Mouse (Mus musculus) G1E (cell line): ENCODE data around the gene Anp32b.

Experiments used
- CTCF ChIP-seq: IDR thresholded peaks from 2 replicates; pipeline ENCODE4 v1.5.1; 2012; ENCODE audit warnings: low read depth, low read length, inconsistent platforms, mixed read lengths
- TAL1 ChIP-seq: conservative IDR thresholded peaks from 2 replicates; pipeline ENCODE4 v1.6.1; 2012; ENCODE audit warnings: low read depth, low read length, inconsistent platforms, mixed read lengths

DNA sequence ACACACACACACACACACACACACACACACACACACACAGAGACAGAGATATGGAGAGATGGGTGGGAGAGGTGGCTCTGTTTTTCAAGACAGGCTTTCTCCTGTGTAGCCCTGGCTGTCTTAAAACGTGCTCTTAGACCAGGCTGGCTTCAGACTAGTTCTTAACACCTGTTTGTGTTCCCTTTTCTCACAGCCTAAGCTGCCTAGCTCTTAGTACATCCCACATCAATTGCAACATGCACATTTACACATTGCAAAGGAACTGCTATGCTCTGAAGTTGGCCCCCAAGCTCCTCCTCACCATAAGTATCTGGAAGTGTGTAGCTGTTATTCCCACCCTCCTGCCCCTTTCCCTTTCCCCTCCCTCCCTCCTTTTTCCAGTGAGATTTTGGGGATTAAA lies 3.2 kb upstream of the Anp32b start:
- TF ChIP-seq CTCF (no peak), TAL1 (no peak)
